Mouse (Mus musculus) liver, adult 2 months (tissue): ENCODE results near the gene Nipbl.

Experiments used
- CTCF ChIP-seq: fragments of 200-500 bp; IDR thresholded peaks from 2 replicates; pipeline ENCODE4 v1.5.1; 2011; ENCODE audit warnings: low read depth, low read length, control low read depth
- POLR2A ChIP-seq: fragments of 200-500 bp; IDR thresholded peaks from 2 replicates; pipeline ENCODE4 v1.6.1; 2011; ENCODE audit warnings: low read length, control low read depth; ENCODE audit not compliant: insufficient read depth; ENCODE audit errors: extremely low read depth

DNA sequence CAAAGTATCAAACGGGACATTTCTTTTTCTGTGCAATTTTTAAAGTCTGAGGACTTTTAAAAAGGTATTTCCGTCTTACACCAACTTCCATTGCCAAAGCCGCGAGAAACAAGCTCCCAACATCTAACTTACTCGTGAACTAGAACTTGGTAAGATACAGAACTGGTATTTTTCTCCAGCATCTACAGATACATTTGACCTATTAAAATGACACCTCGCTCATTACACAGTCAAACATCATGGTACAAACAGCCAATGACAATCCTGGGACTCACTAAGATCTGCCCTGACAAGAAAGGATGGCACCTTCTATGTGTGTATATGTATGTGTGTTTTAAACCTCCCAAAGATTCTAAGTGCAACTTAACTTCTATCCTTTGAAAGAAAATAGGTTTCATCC, 1.5 kb downstream of the Nipbl start:
- no peak for TF ChIP-seq CTCF
- TF ChIP-seq POLR2A = no peak
